Mouse (Mus musculus) CH12.LX (cell line): ENCODE results near the gene Miga2.

ENCODE experiments used
- CHD1 ChIP-seq: IDR thresholded peaks from 2 replicates; pipeline ENCODE4 v1.6.1; 2012; ENCODE audit warnings: low read depth, low read length, improper control_type of control experiment, inconsistent platforms
- CHD2 ChIP-seq: IDR thresholded peaks from 2 replicates; pipeline ENCODE4 v1.6.1; 2011; ENCODE audit warnings: low read length, improper control_type of control experiment
- CTCF ChIP-seq, 2 experiments: IDR thresholded peaks in 1 of 2; conservative IDR thresholded peaks in 1 of 2; 2 replicates each; pipeline ENCODE4 v1.5.1; 2011 to 2012; ENCODE audit warnings: low read depth in 2 of 2, low read length in 2 of 2, improper control_type of control experiment in 1 of 2, inconsistent platforms in 1 of 2, mild to moderate bottlenecking in 1 of 2, moderate library complexity in 1 of 2
- E2F4 ChIP-seq: IDR thresholded peaks from 2 replicates; pipeline ENCODE4 v1.6.1; 2011; ENCODE audit warnings: low read depth, low read length, improper control_type of control experiment; ENCODE audit not compliant: insufficient replicate concordance
- EP300 ChIP-seq: IDR thresholded peaks from 2 replicates; pipeline ENCODE4 v1.6.1; 2011; ENCODE audit warnings: low read length, improper control_type of control experiment
- MAX ChIP-seq: IDR thresholded peaks from 2 replicates; pipeline ENCODE4 v1.6.1; 2011; ENCODE audit warnings: low read length, improper control_type of control experiment
- MXI1 ChIP-seq: IDR thresholded peaks from 2 replicates; pipeline ENCODE4 v1.6.1; 2011; ENCODE audit warnings: mild to moderate bottlenecking, low read depth, low read length, improper control_type of control experiment
- MYC ChIP-seq: IDR thresholded peaks from 2 replicates; pipeline ENCODE4 v1.6.1; 2011; ENCODE audit warnings: low read depth, mild to moderate bottlenecking, improper control_type of control experiment, low read length
- NELFE ChIP-seq: IDR thresholded peaks from 2 replicates; pipeline ENCODE4 v1.6.1; 2011; ENCODE audit warnings: low read depth, low read length, improper control_type of control experiment
- NRF1 ChIP-seq: IDR thresholded peaks from 2 replicates; pipeline ENCODE4 v1.6.1; 2014; ENCODE audit warnings: low read depth, mild to moderate bottlenecking, inconsistent platforms, low read length, improper control_type of control experiment, moderate library complexity
- POLR2A ChIP-seq: IDR thresholded peaks from 2 replicates; pipeline ENCODE4 v1.6.1; 2011; ENCODE audit warnings: low read depth, mild to moderate bottlenecking, improper control_type of control experiment, low read length
- SMC3 ChIP-seq: IDR thresholded peaks from 2 replicates; pipeline ENCODE4 v1.6.1; 2011; ENCODE audit warnings: low read depth, low read length, improper control_type of control experiment
- TBP ChIP-seq: conservative IDR thresholded peaks from 2 replicates; pipeline ENCODE4 v1.6.1; 2011; ENCODE audit warnings: low read depth, low read length, improper control_type of control experiment
- USF1 ChIP-seq: IDR thresholded peaks from 2 replicates; pipeline ENCODE4 v1.6.1; 2014; ENCODE audit warnings: low read depth, mild to moderate bottlenecking, inconsistent platforms, low read length, improper control_type of control experiment

DNA sequence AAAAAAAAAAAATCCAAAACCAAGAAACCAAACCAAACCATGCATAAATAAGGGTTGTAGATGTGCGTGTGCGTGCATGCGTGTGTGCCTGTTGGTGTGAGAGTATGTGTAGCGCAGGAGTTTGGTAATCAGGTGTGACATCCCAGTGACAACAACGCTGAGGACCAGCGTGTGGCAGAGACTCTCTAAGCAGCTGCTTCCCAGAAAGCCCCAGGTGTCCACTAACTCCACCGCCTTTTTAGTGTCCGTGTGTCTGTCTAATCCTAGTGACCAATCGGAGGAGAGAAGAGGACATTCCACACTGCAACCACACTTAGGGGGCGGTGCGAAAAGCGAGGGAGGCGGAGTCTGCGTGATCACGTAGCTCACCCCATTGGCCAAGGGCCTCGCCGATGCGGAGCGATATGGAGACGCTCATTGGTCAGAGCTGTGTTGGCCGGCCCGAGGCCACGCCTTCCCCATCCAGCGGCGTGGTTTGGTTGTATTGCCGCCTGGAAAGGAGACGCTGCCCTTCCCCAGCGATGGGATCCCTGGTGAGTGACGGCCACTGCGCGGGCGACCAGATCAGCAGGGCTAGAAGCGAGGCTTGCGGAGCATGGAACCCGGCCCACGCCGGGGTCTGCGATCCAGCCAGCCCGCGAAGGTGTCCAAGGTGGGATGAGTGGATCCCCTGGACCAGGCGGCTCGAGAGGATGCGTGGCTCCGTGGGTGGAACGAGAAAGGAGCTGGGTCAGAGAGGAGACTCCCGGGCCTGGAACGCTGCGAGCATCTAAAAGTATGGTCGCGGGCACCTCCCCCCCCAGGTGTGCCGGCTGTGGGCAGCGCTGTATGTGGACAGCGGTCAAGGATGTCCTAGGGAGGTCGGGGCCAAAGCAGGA, at the start of gene Miga2:
- TF ChIP-seq E2F4 (no peak), MAX (peak; percentile 63), SMC3 (no peak), CHD2 (peak; percentile 74), MXI1 (peak; percentile 84; the same call in 1 of the 2 replicates), CTCF (conservative IDR thresholded peaks at IDR 0.05 in 1 of 2, IDR thresholded peaks at IDR 0.05 in 1 of 2; ENCODE audit: low read depth in 2 of 2, low read length in 2 of 2) (no peak), NRF1 (0 out of 2 replicates have a peak, but pooled peaks have one; percentile 24), POLR2A (peak; percentile 66), EP300 (no peak), MYC (peak; percentile 55; the same call in 1 of the 2 replicates), TBP (peak; percentile 83), NELFE (peak; percentile 45), CHD1 (no peak), USF1 (no peak)
